Mouse (Mus musculus) limb, embryonic 10.5 days (tissue): Measurements from ENCODE around the gene Hmbs. TPM values are rescaled to one million over a fixed set of nuclear protein-coding genes. Genes with fewer than 3 reads are reported as not detected.
A peak's percentile ranks its signal among the peaks of the same experiment; 100 is the strongest.

Experiments
- DNase-seq: peaks from one replicate; pipeline ENCODE4 v3.0.0-alpha.2; 2017; ENCODE audit warnings: low spot score
- H3K27ac ChIP-seq: fragments of 300-500 bp; sonication (generic); 2 replicates; pipeline ENCODE4 v1.5.1; 2016; ENCODE audit warnings: mild to moderate bottlenecking
- H3K27me3 ChIP-seq: fragments of 300-500 bp; sonication (generic); 2 replicates; pipeline ENCODE4 v1.6.1; 2016; ENCODE audit warnings: low read depth, mild to moderate bottlenecking; ENCODE audit not compliant: poor library complexity, severe bottlenecking
- H3K36me3 ChIP-seq: fragments of 300-500 bp; sonication (generic); 2 replicates; pipeline ENCODE4 v1.6.1; 2016; ENCODE audit warnings: mild to moderate bottlenecking, moderate library complexity
- H3K4me1 ChIP-seq: fragments of 300-500 bp; sonication (generic); 2 replicates; pipeline ENCODE4 v1.6.1; 2016
- H3K4me3 ChIP-seq: fragments of 300-500 bp; sonication (generic); 2 replicates; pipeline ENCODE4 v1.5.1; 2016; ENCODE audit warnings: mild to moderate bottlenecking, moderate library complexity
- H3K9me3 ChIP-seq: fragments of 300-500 bp; sonication (generic); replicated peaks from 2 replicates; pipeline ENCODE4 v1.6.1; 2016; ENCODE audit warnings: mild to moderate bottlenecking
- whole genome bisulfite sequencing: fragments of 180-500 bp; shearing (Covaris S2); methylation state at CpG from one replicate; pipeline ENCODE4 v1.1.7; 2016; 5-methylcytosine and 5-hydroxymethylcytosine counted together
- microRNA-seq: library from miRNA; unstranded; fragments of <30 nt; microRNA quantifications from one replicate; pipeline ENCODE4, GENCODE M21; 2017
- polyA plus RNA-seq: library from polyadenylated mRNA; unstranded; fragments of >200 nt; fragmentation: Nextera tagmentation; extraction: Ambion mirVana; gene quantifications from 2 replicates; pipeline ENCODE4 v1.2.1, GENCODE M21; 2016

The Hmbs gene
- polyA plus RNA-seq, 1 experiment from 2014 or later = 174 TPM

DNA sequence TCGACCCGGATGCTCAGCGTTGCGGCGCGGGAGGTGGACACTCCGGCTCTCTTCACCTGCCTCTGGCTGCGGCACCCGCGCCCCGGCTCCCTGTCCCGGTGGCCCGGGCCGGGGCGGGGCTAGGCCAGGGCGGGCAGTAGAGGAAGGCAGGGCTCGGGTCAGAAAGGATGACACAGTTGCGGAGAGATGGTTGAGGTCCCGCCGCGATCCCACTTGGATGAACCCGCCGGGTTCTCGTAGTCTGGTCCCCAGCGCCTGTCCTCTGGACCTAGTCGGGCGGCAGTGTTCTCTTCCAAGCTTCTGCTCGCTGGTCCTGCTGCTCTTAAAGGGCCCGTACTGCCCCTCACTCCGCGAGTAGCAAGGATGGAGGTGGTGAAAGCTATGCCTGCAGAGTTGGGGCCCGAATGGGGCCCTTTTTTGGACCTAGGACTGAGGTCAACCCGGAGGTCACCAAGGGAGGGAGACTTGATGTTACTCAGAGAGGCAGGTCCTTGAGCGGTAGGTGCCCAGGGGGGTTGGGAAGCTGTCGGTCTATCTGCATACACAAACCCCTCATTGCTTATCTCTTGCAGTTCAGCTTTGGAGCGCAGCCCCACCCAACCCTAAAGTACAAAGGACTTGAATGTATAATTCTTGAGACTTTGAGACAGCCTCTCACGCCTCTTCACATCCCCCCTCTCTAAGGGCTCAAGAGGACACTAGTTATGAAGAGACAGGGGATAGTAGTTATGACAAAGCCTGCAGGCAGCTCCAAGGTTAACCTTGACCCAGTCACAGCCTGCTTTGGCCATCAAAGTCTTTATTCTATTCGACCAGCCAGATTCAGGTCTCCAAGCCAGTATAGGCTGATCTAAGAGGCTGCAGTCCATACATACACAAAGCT lies 55.7 kb downstream of the Hmbs start, which contains the start of gene Abcg4:
Abcg4 (minus strand) TSS at position 540 of the 883 bp plus-strand sequence.
- Histone ChIP-seq H3K36me3 (peaks cover 35% of the 10 kb centered on the region), H3K4me1 (peaks cover 26% of the 10 kb centered on the region), H3K4me3 (peak within 1 kb of the TSS; percentile 69), H3K27me3 (peaks cover 54% of the 10 kb centered on the region), H3K9me3 (no peaks in the 10 kb centered on the region), H3K27ac (peak within 1 kb of the TSS; percentile 80)
- no peak for DNase-seq
- WGBS = 2% methylated on average over 38 of the region's 38 CpGs

DNA sequence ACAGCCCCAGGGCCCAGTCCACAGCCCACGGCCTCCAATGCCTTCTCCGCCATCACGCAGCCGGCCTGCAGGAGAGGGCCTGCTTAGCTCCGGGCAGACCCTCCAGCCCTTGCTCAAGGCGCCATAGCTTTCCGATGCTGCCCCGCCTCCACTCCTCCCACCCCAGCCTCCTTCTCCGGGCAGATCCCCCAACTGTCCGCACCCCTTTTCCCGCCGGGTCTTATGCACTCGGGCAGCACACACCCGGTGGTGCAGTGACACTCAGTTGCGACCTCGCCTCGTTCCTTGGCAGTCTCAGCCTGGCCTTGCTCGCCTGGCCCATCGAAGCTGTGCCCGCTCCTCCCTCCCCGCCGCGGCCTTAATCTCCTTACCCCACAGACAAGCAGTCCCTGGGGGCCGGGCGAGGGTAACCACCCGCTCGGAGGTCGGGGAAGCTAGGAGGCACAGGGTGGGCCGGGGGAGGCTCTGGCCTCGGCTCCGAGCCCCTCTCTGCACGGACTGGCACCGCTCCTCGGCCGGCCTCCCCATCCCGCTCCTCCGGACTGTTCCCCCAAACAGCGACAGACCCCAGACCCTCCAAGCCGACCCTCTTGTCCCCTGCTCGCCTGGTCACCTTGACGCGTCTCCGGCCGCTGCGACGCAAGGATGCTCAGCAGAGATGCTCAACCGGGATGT lies 56.5 kb downstream of the Hmbs start:
- Histone ChIP-seq H3K36me3 (peaks cover 27% of the 10 kb centered on the region), H3K27me3 (peaks cover 54% of the 10 kb centered on the region), H3K9me3 (no peaks in the 10 kb centered on the region), H3K4me3 (peak overlapping the region; percentile 69), H3K4me1 (peaks cover 26% of the 10 kb centered on the region), H3K27ac (peak overlapping the region; percentile 80)
- DNase-seq = peak; percentile 76
- WGBS = under 1% methylated on average over 47 of the region's 47 CpGs

DNA sequence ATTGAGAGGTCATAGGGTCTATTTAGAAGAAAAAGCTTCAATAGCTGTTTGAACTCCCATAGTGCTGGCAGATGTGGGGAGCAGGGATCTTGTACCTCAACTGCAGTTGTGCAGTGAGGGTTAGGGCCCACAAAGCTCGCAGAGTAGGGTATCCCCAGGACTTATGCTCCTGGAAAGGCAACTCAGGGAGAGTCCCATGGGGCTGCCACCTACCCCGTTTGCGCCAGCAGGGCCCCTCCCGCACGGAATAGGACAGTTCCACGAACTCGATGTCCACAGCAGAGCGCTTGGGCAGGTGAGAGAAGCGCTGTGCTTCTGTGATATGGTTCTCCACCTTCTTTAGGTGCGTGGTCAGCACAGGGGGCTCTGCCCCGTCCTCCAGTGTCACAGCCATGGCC lies 57.0 kb downstream of the Hmbs start:
- H3K4me3 ChIP-seq = peak overlapping the region; percentile 69
- no peak for DNase-seq
- H3K27ac ChIP-seq = peak overlapping the region; percentile 80
- WGBS = 6% methylated on average over 11 of the region's 11 CpGs
- H3K27me3 ChIP-seq = peaks cover 54% of the 10 kb centered on the region
- H3K9me3 ChIP-seq = no peaks in the 10 kb centered on the region
- peaks cover 22% of the 10 kb centered on the region for H3K36me3 ChIP-seq
- peaks cover 26% of the 10 kb centered on the region for H3K4me1 ChIP-seq

Small RNAs within 50 kb of the gene (microRNA-seq; reads per million reads assigned to microRNA genes)
- 1.5 reads per million for gene Gm44335

Other genes starting within 250 kb of the Hmbs start
- 0.13 and 0.14 TPM in 2 replicates for gene Mfrp, start 242.5 kb downstream of the Hmbs start, polyA plus RNA-seq
- 0.24 TPM in 1 of 2 replicates, not detected in the other for gene C1qtnf5, start 237.0 kb downstream of the Hmbs start, polyA plus RNA-seq
- gene Gm49380, start 230.7 kb downstream of the Hmbs start, polyA plus RNA-seq = 0.10 and 0.35 TPM in 2 replicates
- gene Rnf26, start 230.7 kb downstream of the Hmbs start, polyA plus RNA-seq = 88.1 and 97.0 TPM in 2 replicates
- gene Mcam, start 209.8 kb downstream of the Hmbs start, polyA plus RNA-seq = 9.8 and 10.1 TPM in 2 replicates
- 19.6 and 23.9 TPM in 2 replicates for gene Cbl, start 110.2 kb downstream of the Hmbs start, polyA plus RNA-seq
- gene Ccdc153, start 103.6 kb downstream of the Hmbs start, polyA plus RNA-seq = not detected in 2 replicates
- 0.13 TPM in 1 of 2 replicates, not detected in the other for gene Pdzd3, start 92.8 kb downstream of the Hmbs start, polyA plus RNA-seq
- gene Nlrx1, start 75.6 kb downstream of the Hmbs start, polyA plus RNA-seq = 2.1 and 3.3 TPM in 2 replicates
- gene Abcg4, start 55.6 kb downstream of the Hmbs start, polyA plus RNA-seq = 1.9 and 4.6 TPM in 2 replicates
- 28.2 and 30.4 TPM in 2 replicates for gene Hinfp, start 38.6 kb downstream of the Hmbs start, polyA plus RNA-seq
- gene C2cd2l, start 23.9 kb downstream of the Hmbs start, polyA plus RNA-seq = 6.9 and 9.9 TPM in 2 replicates
- gene Dpagt1, start 18.2 kb downstream of the Hmbs start, polyA plus RNA-seq = 45.3 and 46.9 TPM in 2 replicates
- gene H2afx, start 9.5 kb downstream of the Hmbs start, polyA plus RNA-seq = 515 and 551 TPM in 2 replicates
- gene Vps11, start 17.4 kb upstream of the Hmbs start, polyA plus RNA-seq = 29.3 and 32.2 TPM in 2 replicates
- 41.3 and 43.4 TPM in 2 replicates for gene Hyou1, start 35.3 kb upstream of the Hmbs start, polyA plus RNA-seq
- 8.4 and 9.7 TPM in 2 replicates for gene Slc37a4, start 52.6 kb upstream of the Hmbs start, polyA plus RNA-seq
- 2,001 and 2,302 TPM in 2 replicates for gene Rps25, start 62.9 kb upstream of the Hmbs start, polyA plus RNA-seq
- gene Trappc4, start 63.4 kb upstream of the Hmbs start, polyA plus RNA-seq = 158 and 166 TPM in 2 replicates
- gene Ccdc84, start 74.3 kb upstream of the Hmbs start, polyA plus RNA-seq = 23.1 and 24.3 TPM in 2 replicates
- not detected in 2 replicates for gene Foxr1, start 96.9 kb upstream of the Hmbs start, polyA plus RNA-seq
- gene Upk2, start 110.7 kb upstream of the Hmbs start, polyA plus RNA-seq = 0.36 TPM in 1 of 2 replicates, not detected in the other
- 9.0 and 12.1 TPM in 2 replicates for gene Bcl9l, start 138.6 kb upstream of the Hmbs start, polyA plus RNA-seq
- not detected in 2 replicates for gene Cxcr5, start 217.6 kb upstream of the Hmbs start, polyA plus RNA-seq